Mouse (Mus musculus): ENCODE data around the gene Zic1. TPM values are rescaled to one million over a fixed set of nuclear protein-coding genes. Genes with fewer than 3 reads are reported as not detected.
A peak's percentile ranks its signal among the peaks of the same experiment; 100 is the strongest.

Gene Zic1
- polyA plus RNA-seq, 1 experiment = 26.3 TPM

GRCm38 (mm10) chr9:91355270-91355589 lies 10.4 kb downstream of the Zic1 start:
- H3K27ac ChIP-seq (ENCODE audit: insufficient read depth, low read length) = no peak overlapping the region
- no peak for TF ChIP-seq CTCF (IDR thresholded peaks at IDR 0.05; ENCODE audit: extremely low read depth, insufficient read depth, low read length)
- TF ChIP-seq POLR2A (IDR thresholded peaks at IDR 0.05; ENCODE audit: extremely low read depth, insufficient read depth, low read length) = no peak
- no peak overlapping the region for H3K4me3 ChIP-seq (ENCODE audit: insufficient read depth, low read length)
- no peaks in the 10 kb centered on the region for H3K4me1 ChIP-seq (ENCODE audit: control insufficient read depth, insufficient read depth, low read length)

GRCm38 (mm10) chr9:91354434-91355269 lies 11.0 kb downstream of the Zic1 start:
- peak overlapping the region; percentile 37; the same call in 1 of the 2 replicates for H3K27ac ChIP-seq (ENCODE audit: insufficient read depth, low read length)
- TF ChIP-seq POLR2A (IDR thresholded peaks at IDR 0.05; ENCODE audit: extremely low read depth, insufficient read depth, low read length) = no peak
- no peak for TF ChIP-seq CTCF (IDR thresholded peaks at IDR 0.05; ENCODE audit: extremely low read depth, insufficient read depth, low read length)
- H3K4me1 ChIP-seq (ENCODE audit: control insufficient read depth, insufficient read depth, low read length) = no peaks in the 10 kb centered on the region
- no peak overlapping the region for H3K4me3 ChIP-seq (ENCODE audit: insufficient read depth, low read length)

GRCm38 (mm10) chr9:91353551-91354433 lies 11.8 kb downstream of the Zic1 start:
- Histone ChIP-seq H3K27ac (ENCODE audit: insufficient read depth, low read length) (peak overlapping the region; percentile 37; the same call in 1 of the 2 replicates), H3K4me3 (ENCODE audit: insufficient read depth, low read length) (no peak overlapping the region), H3K4me1 (ENCODE audit: control insufficient read depth, insufficient read depth, low read length) (no peaks in the 10 kb centered on the region)
- TF ChIP-seq POLR2A (IDR thresholded peaks at IDR 0.05; ENCODE audit: extremely low read depth, insufficient read depth, low read length) = no peak
- no peak for TF ChIP-seq CTCF (IDR thresholded peaks at IDR 0.05; ENCODE audit: extremely low read depth, insufficient read depth, low read length)

GRCm38 (mm10) chr9:91352786-91353185 lies 12.8 kb downstream of the Zic1 start:
- TF ChIP-seq POLR2A (IDR thresholded peaks at IDR 0.05; ENCODE audit: extremely low read depth, insufficient read depth, low read length) = no peak
- no peak for TF ChIP-seq CTCF (IDR thresholded peaks at IDR 0.05; ENCODE audit: extremely low read depth, insufficient read depth, low read length)
- no peaks in the 10 kb centered on the region for H3K4me1 ChIP-seq (ENCODE audit: control insufficient read depth, insufficient read depth, low read length)
- H3K27ac ChIP-seq (ENCODE audit: insufficient read depth, low read length) = peak overlapping the region; percentile 17; the same call in 1 of the 2 replicates
- no peak overlapping the region for H3K4me3 ChIP-seq (ENCODE audit: insufficient read depth, low read length)

- Histone ChIP-seq H3K4me1 (ENCODE audit: control insufficient read depth, insufficient read depth, low read length) (no peaks in the 10 kb centered on the region), H3K27ac (ENCODE audit: insufficient read depth, low read length) (peak overlapping the region; percentile 84; the same call in 1 of the 2 replicates), H3K4me3 (ENCODE audit: insufficient read depth, low read length) (no peak overlapping the region)
- no peak for TF ChIP-seq CTCF (IDR thresholded peaks at IDR 0.05; ENCODE audit: extremely low read depth, insufficient read depth, low read length)
- TF ChIP-seq POLR2A (IDR thresholded peaks at IDR 0.05; ENCODE audit: extremely low read depth, insufficient read depth, low read length) = no peak
These were observed 13.6 kb downstream of the Zic1 start for GRCm38 (mm10) chr9:91351961-91352411.

- no peak for TF ChIP-seq POLR2A (IDR thresholded peaks at IDR 0.05; ENCODE audit: extremely low read depth, insufficient read depth, low read length)
- Histone ChIP-seq H3K27ac (ENCODE audit: insufficient read depth, low read length) (peak overlapping the region; percentile 65; the same call in 1 of the 2 replicates), H3K4me3 (ENCODE audit: insufficient read depth, low read length) (0 out of 2 replicates have a peak overlapping the region, but pooled peaks have one; percentile 18), H3K4me1 (ENCODE audit: control insufficient read depth, insufficient read depth, low read length) (no peaks in the 10 kb centered on the region)
These were observed 14.2 kb downstream of the Zic1 start for GRCm38 (mm10) chr9:91351361-91351760.

GRCm38 (mm10) chr9:91350861-91351291 lies 14.7 kb downstream of the Zic1 start:
- TF ChIP-seq POLR2A (IDR thresholded peaks at IDR 0.05; ENCODE audit: extremely low read depth, insufficient read depth, low read length) = no peak
- TF ChIP-seq CTCF (IDR thresholded peaks at IDR 0.05; ENCODE audit: extremely low read depth, insufficient read depth, low read length) = no peak
- Histone ChIP-seq H3K27ac (ENCODE audit: insufficient read depth, low read length) (peak overlapping the region; percentile 65; the same call in 1 of the 2 replicates), H3K4me1 (ENCODE audit: control insufficient read depth, insufficient read depth, low read length) (no peaks in the 10 kb centered on the region), H3K4me3 (ENCODE audit: insufficient read depth, low read length) (peak overlapping the region; percentile 18; the same call in 1 of the 2 replicates)

GRCm38 (mm10) chr9:91350211-91350791 lies 15.3 kb downstream of the Zic1 start:
- Histone ChIP-seq H3K27ac (ENCODE audit: insufficient read depth, low read length) (peak overlapping the region; percentile 35), H3K4me3 (ENCODE audit: insufficient read depth, low read length) (no peak overlapping the region)
- no peak for TF ChIP-seq POLR2A (IDR thresholded peaks at IDR 0.05; ENCODE audit: extremely low read depth, insufficient read depth, low read length)
- no peak for TF ChIP-seq CTCF (IDR thresholded peaks at IDR 0.05; ENCODE audit: extremely low read depth, insufficient read depth, low read length)

GRCm38 (mm10) chr9:91348746-91349145 lies 16.9 kb downstream of the Zic1 start:
- TF ChIP-seq CTCF (IDR thresholded peaks at IDR 0.05; ENCODE audit: extremely low read depth, insufficient read depth, low read length) = no peak
- no peak for TF ChIP-seq POLR2A (IDR thresholded peaks at IDR 0.05; ENCODE audit: extremely low read depth, insufficient read depth, low read length)
- Histone ChIP-seq H3K27ac (ENCODE audit: insufficient read depth, low read length) (no peak overlapping the region), H3K4me3 (ENCODE audit: insufficient read depth, low read length) (no peak overlapping the region), H3K4me1 (ENCODE audit: control insufficient read depth, insufficient read depth, low read length) (no peaks in the 10 kb centered on the region)

More at GRCm38 (mm10) chr9:91350211-91350791, 15.3 kb downstream of the Zic1 start:
- no peaks in the 10 kb centered on the region for H3K4me1 ChIP-seq (ENCODE audit: control insufficient read depth, insufficient read depth, low read length)

Measured in cortical plate, adult 2 months (tissue).